Comparison of ENCODE assay signal across 11 mouse cellular contexts in genomic region chr2:112612628-112613027, GRCm38 (mm10).
A peak's percentile ranks its signal among the peaks of the same experiment; 100 is the strongest.
DNase-seq lines count a peak whose midpoint lies in the region; TF ChIP-seq lines count a peak whose summit lies in the region.
"Had no signal": no experiment of that assay in that cellular context is flagged by ENCODE, and none has a peak within 500 bp of the region (broad histone marks: within the 10 kb centered on the region; RNA-seq: fewer than 3 reads in every experiment).

No protein-coding gene starts in this region.

- TF ChIP-seq CTCF in layer of hippocampus, adult 2 months (conservative IDR thresholded peaks at IDR 0.05), result peak; percentile 79

- DNase-seq in embryo, embryonic 10 days (ENCODE audit: low spot score), result peak; percentile 9
- no peak for DNase-seq in embryo, embryonic 9.5 days (ENCODE audit: extremely low spot score)
- DNase-seq in layer of hippocampus, adult 2 months (ENCODE audit: low spot score in 2 of 2), result no peak
- DNase-seq in layer of hippocampus, postnatal 25 days (ENCODE audit: extremely low spot score in 1 of 2, low spot score in 1 of 2), result no peak
- DNase-seq in CD4-positive, CD25-positive, alpha-beta regulatory T cell, adult 2 months (ENCODE audit: low read depth, low spot score), result peak; percentile 31
- peak; percentile 39 for DNase-seq in brain, adult 2 months (ENCODE audit: low read depth, low spot score)
- DNase-seq in right cerebral cortex, postnatal 4 days, result no peak
- no peak for DNase-seq in right cerebral cortex, postnatal 36 days (ENCODE audit: low spot score in 2 of 2)
- DNase-seq: cerebellum, adult 9-11 months; heart, postnatal 14 days had no signal

- no peak overlapping the region for H3K4me3 ChIP-seq in layer of hippocampus, adult 2 months
- H3K4me3 ChIP-seq: intestine, embryonic 15.5 days had no signal

- H3K27ac ChIP-seq in layer of hippocampus, adult 2 months, result no peak overlapping the region
- H3K27ac ChIP-seq: intestine, embryonic 15.5 days had no signal

Comparison
In these comparisons a context has a peak if more than half of its experiments do, and no peak if none do; other contexts are left out.
1. DNase-seq: peak in embryo, embryonic 10 days (single experiment), CD4-positive, CD25-positive, alpha-beta regulatory T cell, adult 2 months (single experiment) and brain, adult 2 months (single experiment); none in embryo, embryonic 9.5 days (single experiment), layer of hippocampus, adult 2 months (0 of 2), layer of hippocampus, postnatal 25 days (0 of 2), right cerebral cortex, postnatal 4 days (single experiment) and right cerebral cortex, postnatal 36 days (0 of 2).